Mouse (Mus musculus): ENCODE measurements around the gene Rfx8.
A peak's percentile ranks its signal among the peaks of the same experiment; 100 is the strongest.
"Not testable (repeated sequence)": the region's sequence is repeated elsewhere in the genome, so short reads cannot be mapped to it uniquely, and the experiment has no call there.

Gene Rfx8

GRCm38 (mm10) chr1:39695198-39695597 lies 25.6 kb downstream of the Rfx8 start:
- no peak for DNase-seq (ENCODE audit: inconsistent age in 2 of 2, low spot score in 1 of 2)

GRCm38 (mm10) chr1:39694756-39695155 lies 26.0 kb downstream of the Rfx8 start:
- no peak for DNase-seq (ENCODE audit: inconsistent age in 2 of 2, low spot score in 1 of 2)

- DNase-seq (ENCODE audit: inconsistent age in 2 of 2, low spot score in 1 of 2), result no peak
Measured at GRCm38 (mm10) chr1:39691974-39692373, 28.8 kb downstream of the Rfx8 start.

GRCm38 (mm10) chr1:39691061-39691460 lies 29.7 kb downstream of the Rfx8 start:
- DNase-seq (ENCODE audit: inconsistent age in 2 of 2, low spot score in 1 of 2), result no peak

GRCm38 (mm10) chr1:39688573-39688972 lies 32.2 kb downstream of the Rfx8 start:
- DNase-seq (ENCODE audit: inconsistent age in 2 of 2, low spot score in 1 of 2), result no peak

GRCm38 (mm10) chr1:39687279-39687678 lies 33.5 kb downstream of the Rfx8 start:
- DNase-seq (ENCODE audit: inconsistent age in 2 of 2, low spot score in 1 of 2), result no peak

- DNase-seq (ENCODE audit: inconsistent age in 2 of 2, low spot score in 1 of 2), result peak; percentile 77 to 90
Measured at GRCm38 (mm10) chr1:39685841-39686240, 35.0 kb downstream of the Rfx8 start.

- DNase-seq (ENCODE audit: inconsistent age in 2 of 2, low spot score in 1 of 2), result no peak
Measured at GRCm38 (mm10) chr1:39681638-39682037, 39.2 kb downstream of the Rfx8 start.

GRCm38 (mm10) chr1:39680546-39680945 lies 40.3 kb downstream of the Rfx8 start:
- no peak for DNase-seq (ENCODE audit: inconsistent age in 2 of 2, low spot score in 1 of 2)

GRCm38 (mm10) chr1:39678883-39679282 lies 41.9 kb downstream of the Rfx8 start:
- no peak for DNase-seq (ENCODE audit: inconsistent age in 2 of 2, low spot score in 1 of 2)

- no peak for DNase-seq (ENCODE audit: inconsistent age in 2 of 2, low spot score in 1 of 2)
Measured at GRCm38 (mm10) chr1:39676221-39676876, 44.4 kb downstream of the Rfx8 start.

- DNase-seq (ENCODE audit: inconsistent age in 2 of 2, low spot score in 1 of 2), result no peak
Measured at GRCm38 (mm10) chr1:39672362-39673105, 48.3 kb downstream of the Rfx8 start.

GRCm38 (mm10) chr1:39670211-39670935 lies 50.4 kb downstream of the Rfx8 start:
- DNase-seq (ENCODE audit: inconsistent age in 2 of 2, low spot score in 1 of 2), result no peak

GRCm38 (mm10) chr1:39666751-39667252 lies 54.0 kb downstream of the Rfx8 start:
- DNase-seq (ENCODE audit: inconsistent age in 2 of 2, low spot score in 1 of 2), result no peak

GRCm38 (mm10) chr1:39664039-39664625 lies 56.7 kb downstream of the Rfx8 start:
- no peak for DNase-seq (ENCODE audit: inconsistent age in 2 of 2, low spot score in 1 of 2)

GRCm38 (mm10) chr1:39663050-39663449 lies 57.7 kb downstream of the Rfx8 start:
- DNase-seq (ENCODE audit: inconsistent age in 2 of 2, low spot score in 1 of 2), result no peak

- peak; percentile 17 to 27 for DNase-seq (ENCODE audit: inconsistent age in 2 of 2, low spot score in 1 of 2)
Measured at GRCm38 (mm10) chr1:39656976-39657529, 63.7 kb downstream of the Rfx8 start.

- not testable (repeated sequence) for DNase-seq (ENCODE audit: inconsistent age in 2 of 2, low spot score in 1 of 2)
Measured at GRCm38 (mm10) chr1:39654901-39655300, 65.9 kb downstream of the Rfx8 start.

GRCm38 (mm10) chr1:39653028-39653427 lies 67.8 kb downstream of the Rfx8 start:
- DNase-seq (ENCODE audit: inconsistent age in 2 of 2, low spot score in 1 of 2), result no peak

GRCm38 (mm10) chr1:39651241-39651548 lies 69.6 kb downstream of the Rfx8 start, which contains the start of gene Creg2:
Creg2 (minus strand) TSS chr1:39651474.
- no peak for DNase-seq (ENCODE audit: inconsistent age in 2 of 2, low spot score in 1 of 2)
